8 mouse cellular contexts compared by ENCODE assay signal in genomic region chr11:115187224-115187639, GRCm38 (mm10). TPM values are rescaled to one million over a fixed set of nuclear protein-coding genes. Genes with fewer than 3 reads are reported as not detected.
A peak's percentile ranks its signal among the peaks of the same experiment; 100 is the strongest.
DNase-seq lines count a peak whose midpoint lies in the region; ATAC-seq and TF ChIP-seq lines count a peak whose summit lies in the region.

Tmem104 (plus strand) TSS chr11:115187487.

- H3K4me1 ChIP-seq in bone marrow, adult 2 months (ENCODE audit: control insufficient read depth, insufficient read depth, low read length): peaks cover 4% of the 10 kb centered on the region; the same call in 1 of the 2 replicates
- H3K4me1 ChIP-seq in embryonic facial prominence, embryonic 15.5 days: peaks cover 26% of the 10 kb centered on the region
- H3K4me1 ChIP-seq in limb, embryonic 15.5 days: peaks cover 19% of the 10 kb centered on the region

- peak; percentile 97 for DNase-seq in 416B (ENCODE audit: low read depth)
- peak; percentile 98 for DNase-seq in heart, adult 8-10 months (ENCODE audit: low spot score)
- peak; percentile 99 for DNase-seq in kidney, adult 9 months
- DNase-seq in monocyte, adult 2 months (ENCODE audit: low read depth in 1 of 2, low spot score in 2 of 2): peak; percentile 92 to 95
- peak; percentile 99 for DNase-seq in spleen, postnatal 36 days (ENCODE audit: low spot score in 2 of 2)

- ATAC-seq in embryonic facial prominence, embryonic 15.5 days (ENCODE audit: insufficient number of reproducible peaks, low FRiP score, low TSS enrichment, low read depth): peak; percentile 95
- ATAC-seq in limb, embryonic 15.5 days (ENCODE audit: insufficient number of reproducible peaks, low FRiP score, low TSS enrichment, low read depth): peak; percentile 89

- H3K4me2 ChIP-seq in embryonic facial prominence, embryonic 15.5 days (replicated peaks): peak within 1 kb of the TSS; percentile 89
- H3K4me2 ChIP-seq in limb, embryonic 15.5 days: peak within 1 kb of the TSS; percentile 73

- H3K4me3 ChIP-seq in bone marrow, adult 2 months (replicated peaks; ENCODE audit: control insufficient read depth, low read depth, low read length): peak within 1 kb of the TSS; percentile 86
- H3K4me3 ChIP-seq in embryonic facial prominence, embryonic 15.5 days (replicated peaks): peak within 1 kb of the TSS; percentile 71
- H3K4me3 ChIP-seq in limb, embryonic 15.5 days: peak within 1 kb of the TSS; percentile 60

- peaks cover 4% of the 10 kb centered on the region; the same call in 1 of the 2 replicates for H3K36me3 ChIP-seq in embryonic facial prominence, embryonic 15.5 days
- H3K36me3 ChIP-seq in limb, embryonic 15.5 days: peaks cover 23% of the 10 kb centered on the region; the same call in 1 of the 2 replicates

- H3K9ac ChIP-seq in embryonic facial prominence, embryonic 15.5 days: peak within 1 kb of the TSS; percentile 68
- peak within 1 kb of the TSS; percentile 63 for H3K9ac ChIP-seq in limb, embryonic 15.5 days

- peak within 1 kb of the TSS; percentile 86 for H3K27ac ChIP-seq in bone marrow, adult 2 months (ENCODE audit: control insufficient read depth, insufficient read depth, low read depth, low read length, poor library complexity)
- H3K27ac ChIP-seq in embryonic facial prominence, embryonic 15.5 days (replicated peaks): peak within 1 kb of the TSS; percentile 82
- H3K27ac ChIP-seq in limb, embryonic 15.5 days: peak within 1 kb of the TSS; percentile 86

- peak; percentile 65; the same call in 1 of the 2 replicates for TF ChIP-seq POLR2A in bone marrow, adult 2 months (IDR thresholded peaks at IDR 0.05; ENCODE audit: borderline replicate concordance, control insufficient read depth, low read depth, low read length)

- H3K27me3 ChIP-seq in embryonic facial prominence, embryonic 15.5 days: no peaks in the 10 kb centered on the region
- H3K27me3 ChIP-seq in limb, embryonic 15.5 days: no peaks in the 10 kb centered on the region

- H3K9me3 ChIP-seq in embryonic facial prominence, embryonic 15.5 days (replicated peaks): no peaks in the 10 kb centered on the region
- no peaks in the 10 kb centered on the region for H3K9me3 ChIP-seq in limb, embryonic 15.5 days

- under 1% methylated on average over 39 of the region's 39 CpGs for WGBS in bone marrow, adult 2 months
- under 1% methylated on average over 39 of the region's 39 CpGs for WGBS in embryonic facial prominence, embryonic 15.5 days
- under 1% methylated on average over 39 of the region's 39 CpGs for WGBS in limb, embryonic 15.5 days

- TF ChIP-seq CTCF in bone marrow, adult 2 months (IDR thresholded peaks at IDR 0.05; ENCODE audit: control insufficient read depth, insufficient read depth, low read length): peak; percentile 11; the same call in 1 of the 2 replicates

RNA-seq across cellular contexts. Expression of gene Tmem104, which starts in this region (rescaled TPM):
- polyA plus RNA-seq in bone marrow, adult 2 months (2011; ENCODE audit: insufficient read depth, insufficient read length, low replicate concordance, missing spikeins): 3.1 and 5.8 TPM in 2 replicates
- 12.6 and 13.9 TPM in 2 replicates for polyA plus RNA-seq in embryonic facial prominence, embryonic 15.5 days (2015; fragmentation: Nextera tagmentation; extraction: Ambion mirVana)
- 10 to 100 TPM in 1 of 4 experiments, 1 to 10 TPM in 3; 8.7 to 10.9 (median 9.1) TPM for total RNA-seq in heart, adult 8-10 months (2022)
- polyA plus RNA-seq in limb, embryonic 15.5 days (2015; fragmentation: Nextera tagmentation; extraction: Ambion mirVana): 15.8 and 15.9 TPM in 2 replicates

Comparison
In these comparisons a context has a peak if more than half of its experiments do, and no peak if none do; other contexts are left out.
1. Peak in every context shown above with its lines: DNase-seq, ATAC-seq, H3K4me3 ChIP-seq and H3K27ac ChIP-seq.